Mouse (Mus musculus) liver, embryonic 14.5 days (tissue): ENCODE data around the gene Cdkl4. TPM values are rescaled to one million over a fixed set of nuclear protein-coding genes. Genes with fewer than 3 reads are reported as not detected.
"Not testable (repeated sequence)": the region's sequence is repeated elsewhere in the genome, so short reads cannot be mapped to it uniquely, and the experiment has no call there.

Source experiments
- ATAC-seq: fragments of 200-750 bp; cut with Nextera tagmentation; 2 replicates; pipeline ENCODE4 v1.8.0; 2017; ENCODE audit warnings: moderate number of reproducible peaks, mild to moderate bottlenecking, moderate library complexity; ENCODE audit not compliant: insufficient read depth
- DNase-seq, 3 experiments: peaks; one replicate each; pipeline ENCODE4 v3.0.0-alpha.2; 2012 to 2013; ENCODE audit warnings: low read depth in 3 of 3, low spot score in 3 of 3
- H3K27ac ChIP-seq: fragments of 300-500 bp; sonication (generic); 2 replicates; pipeline ENCODE4 v1.5.1; 2014; ENCODE audit warnings: moderate library complexity, mild to moderate bottlenecking, control low read depth, inconsistent platforms
- H3K27me3 ChIP-seq: fragments of 300-500 bp; sonication (generic); 2 replicates; pipeline ENCODE4 v1.6.1; 2014; ENCODE audit warnings: mild to moderate bottlenecking, low read length, moderate library complexity; ENCODE audit not compliant: control insufficient read depth, insufficient read depth
- H3K36me3 ChIP-seq: fragments of 300-500 bp; sonication (generic); replicated peaks from 2 replicates; pipeline ENCODE4 v1.6.1; 2014; ENCODE audit warnings: low read depth; ENCODE audit not compliant: control insufficient read depth, insufficient read depth
- H3K4me1 ChIP-seq, 2 experiments: fragments of 200-500 bp in 1 of 2; fragments of 300-500 bp in 1 of 2; sonication (generic) in 1 of 2; replicated peaks; 2 replicates each; pipeline ENCODE4 v1.6.1; 2012 to 2014; ENCODE audit warnings: antibody characterized with exemption in 1 of 2, inconsistent platforms in 1 of 2, low read length in 1 of 2; ENCODE audit not compliant: control insufficient read depth in 2 of 2, insufficient read depth in 2 of 2
- H3K4me2 ChIP-seq: fragments of 300-500 bp; sonication (generic); 2 replicates; pipeline ENCODE4 v1.6.1; 2014; ENCODE audit warnings: low read depth, mild to moderate bottlenecking, control low read depth, moderate library complexity
- H3K4me3 ChIP-seq, 2 experiments: fragments of 200-500 bp in 1 of 2; fragments of 300-500 bp in 1 of 2; sonication (generic) in 1 of 2; 2 replicates each; pipeline ENCODE4 v1.5.1; 2012 to 2014; ENCODE audit warnings: low read depth in 2 of 2, low read length in 2 of 2, mild to moderate bottlenecking in 2 of 2, control low read depth in 1 of 2, inconsistent platforms in 1 of 2, moderate library complexity in 1 of 2; ENCODE audit not compliant: insufficient read depth in 1 of 2
- H3K9ac ChIP-seq: fragments of 300-500 bp; sonication (generic); replicated peaks from 2 replicates; pipeline ENCODE4 v1.6.1; 2014; ENCODE audit warnings: mild to moderate bottlenecking, control low read depth, moderate library complexity
- H3K9me3 ChIP-seq: fragments of 300-500 bp; sonication (generic); 2 replicates; pipeline ENCODE4 v1.6.1; 2016; ENCODE audit warnings: low read length, mixed read lengths; ENCODE audit not compliant: control insufficient read depth
- CTCF ChIP-seq: IDR thresholded peaks from 2 replicates; pipeline ENCODE4 v1.5.1; 2016; ENCODE audit warnings: antibody characterized with exemption, low read depth, control low read depth
- EP300 ChIP-seq: IDR thresholded peaks from 2 replicates; pipeline ENCODE4 v1.6.1; 2016; ENCODE audit warnings: antibody characterized with exemption, low read depth
- WGBS: fragments of 180-500 bp; shearing (Covaris S2); extraction: QIAGEN DNeasy Blood & Tissue Kit; methylation state at CpG from one replicate; pipeline ENCODE4 v1.1.7; 2014; ENCODE audit not compliant: insufficient replicate concordance; 5-methylcytosine and 5-hydroxymethylcytosine counted together
- polyA plus RNA-seq, 2 experiments: library from polyadenylated mRNA; depleted of rRNA in 1 of 2; stranded (reverse) in 1 of 2; unstranded in 1 of 2; fragments of >200 nt; fragmentation: Nextera tagmentation in 1 of 2; extraction: Ambion mirVana in 1 of 2; gene quantifications; 2 replicates each; pipeline versions ENCODE4 v1.2.1 to v1.2.3; 2012 to 2014

The Cdkl4 gene
- polyA plus RNA-seq, 2 experiments = 0.09 to 0.13 TPM

- no peak for TF ChIP-seq EP300
- no peak for TF ChIP-seq CTCF
- no peak overlapping the region for H3K9ac ChIP-seq
- DNase-seq (no peak), ATAC-seq (no peak)
- no peak overlapping the region for H3K4me2 ChIP-seq
- H3K36me3 ChIP-seq = no peaks in the 10 kb centered on the region
- no peaks in the 10 kb centered on the region for H3K9me3 ChIP-seq
- H3K4me3 ChIP-seq = no peak overlapping the region
- no peaks in the 10 kb centered on the region for H3K4me1 ChIP-seq
- H3K27ac ChIP-seq = no peak overlapping the region
- no peaks in the 10 kb centered on the region for H3K27me3 ChIP-seq
- 65% methylated on average over 7 of the region's 7 CpGs for WGBS
Observed at GRCm38 (mm10) chr17:80574471-80574965, 3.1 kb downstream of the Cdkl4 start.

GRCm38 (mm10) chr17:80572187-80572935 is 5.3 kb downstream of the Cdkl4 start:
- 81% methylated on average over 13 of the region's 13 CpGs for WGBS
- Histone ChIP-seq H3K36me3 (no peaks in the 10 kb centered on the region), H3K9ac (no peak overlapping the region), H3K27me3 (no peaks in the 10 kb centered on the region), H3K9me3 (no peaks in the 10 kb centered on the region), H3K4me1 (no peaks in the 10 kb centered on the region), H3K4me2 (no peak overlapping the region), H3K4me3 (no peak overlapping the region), H3K27ac (no peak overlapping the region)
- ATAC-seq = no peak
- DNase-seq = no peak
- no peak for TF ChIP-seq CTCF
- TF ChIP-seq EP300 = no peak

GRCm38 (mm10) chr17:80571460-80571859 is 6.2 kb downstream of the Cdkl4 start:
- WGBS = 58% methylated on average over 4 of the region's 4 CpGs
- Histone ChIP-seq H3K4me2 (no peak overlapping the region), H3K9me3 (no peaks in the 10 kb centered on the region), H3K4me1 (no peaks in the 10 kb centered on the region), H3K4me3 (no peak overlapping the region), H3K36me3 (no peaks in the 10 kb centered on the region), H3K27ac (no peak overlapping the region), H3K27me3 (no peaks in the 10 kb centered on the region), H3K9ac (no peak overlapping the region)
- DNase-seq = no peak
- TF ChIP-seq EP300 (no peak), CTCF (no peak)
- ATAC-seq = no peak

GRCm38 (mm10) chr17:80569718-80570117 is 7.9 kb downstream of the Cdkl4 start:
- H3K9ac ChIP-seq, H3K27ac ChIP-seq, H3K27me3 ChIP-seq, H3K36me3 ChIP-seq, H3K4me1 ChIP-seq, H3K4me3 ChIP-seq, ATAC-seq, H3K9me3 ChIP-seq, H3K4me2 ChIP-seq, DNase-seq: not testable (repeated sequence)
- WGBS = 79% methylated on average over 1 of the region's 2 CpGs

- Histone ChIP-seq H3K4me1 (no peaks in the 10 kb centered on the region), H3K9me3 (no peaks in the 10 kb centered on the region), H3K27ac (no peak overlapping the region), H3K36me3 (no peaks in the 10 kb centered on the region), H3K27me3 (no peaks in the 10 kb centered on the region), H3K4me2 (no peak overlapping the region), H3K9ac (no peak overlapping the region), H3K4me3 (no peak overlapping the region)
- DNase-seq (no peak), ATAC-seq (no peak)
- 74% methylated on average over 6 of the region's 6 CpGs for WGBS
- TF ChIP-seq CTCF = no peak
- no peak for TF ChIP-seq EP300
Observed at GRCm38 (mm10) chr17:80568842-80569601, 8.6 kb downstream of the Cdkl4 start.
